Mouse (Mus musculus) hindbrain, embryonic 11.5 days (tissue): ENCODE measurements around the gene Lyg2. TPM values are rescaled to one million over a fixed set of nuclear protein-coding genes. Genes with fewer than 3 reads are reported as not detected.

Experiments
- ATAC-seq: fragments of 200-750 bp; cut with Nextera tagmentation; 2 replicates; pipeline ENCODE4 v1.8.0; 2017; ENCODE audit warnings: mild to moderate bottlenecking, moderate TSS enrichment, moderate library complexity; ENCODE audit not compliant: low FRiP score
- DNase-seq: peaks from one replicate; pipeline ENCODE4 v3.0.0-alpha.2; 2015; ENCODE audit warnings: low spot score
- H3K27ac ChIP-seq: fragments of 300-500 bp; sonication (generic); 2 replicates; pipeline ENCODE4 v1.5.1; 2014; ENCODE audit warnings: mild to moderate bottlenecking, low read depth, low read length
- H3K27me3 ChIP-seq: fragments of 300-500 bp; sonication (generic); 2 replicates; pipeline ENCODE4 v1.6.1; 2014; ENCODE audit warnings: mild to moderate bottlenecking, low read length, moderate library complexity, mixed read lengths; ENCODE audit not compliant: control insufficient read depth, insufficient read depth
- H3K36me3 ChIP-seq: fragments of 300-500 bp; sonication (generic); 2 replicates; pipeline ENCODE4 v1.6.1; 2014; ENCODE audit warnings: mild to moderate bottlenecking, low read length, moderate library complexity, mixed read lengths; ENCODE audit not compliant: control insufficient read depth, insufficient read depth
- H3K4me1 ChIP-seq: fragments of 300-500 bp; sonication (generic); replicated peaks from 2 replicates; pipeline ENCODE4 v1.6.1; 2014; ENCODE audit warnings: low read length, mixed read lengths; ENCODE audit not compliant: control insufficient read depth, insufficient read depth
- H3K4me2 ChIP-seq: fragments of 300-500 bp; sonication (generic); replicated peaks from 2 replicates; pipeline ENCODE4 v1.6.1; 2014; ENCODE audit warnings: mild to moderate bottlenecking, low read depth, low read length
- H3K4me3 ChIP-seq: fragments of 300-500 bp; sonication (generic); 2 replicates; pipeline ENCODE4 v1.5.1; 2014; ENCODE audit warnings: low read depth, low read length
- H3K9ac ChIP-seq: fragments of 300-500 bp; sonication (generic); 2 replicates; pipeline ENCODE4 v1.6.1; 2014; ENCODE audit warnings: low read depth, low read length
- H3K9me3 ChIP-seq: fragments of 300-500 bp; sonication (generic); 2 replicates; pipeline ENCODE4 v1.6.1; 2016; ENCODE audit warnings: low read length; ENCODE audit not compliant: control insufficient read depth
- WGBS: fragments of 180-500 bp; shearing (Covaris S2); extraction: QIAGEN DNeasy Blood & Tissue Kit; methylation state at CpG from one replicate; pipeline ENCODE4 v1.1.7; 2014; 5-methylcytosine and 5-hydroxymethylcytosine counted together
- polyA plus RNA-seq: library from polyadenylated mRNA; unstranded; fragments of >200 nt; fragmentation: Nextera tagmentation; extraction: Ambion mirVana; gene quantifications from 2 replicates; pipeline ENCODE4 v1.2.1, GENCODE M21; 2014

Gene Lyg2
- polyA plus RNA-seq, 1 experiment from 2014 or later = not detected

DNA sequence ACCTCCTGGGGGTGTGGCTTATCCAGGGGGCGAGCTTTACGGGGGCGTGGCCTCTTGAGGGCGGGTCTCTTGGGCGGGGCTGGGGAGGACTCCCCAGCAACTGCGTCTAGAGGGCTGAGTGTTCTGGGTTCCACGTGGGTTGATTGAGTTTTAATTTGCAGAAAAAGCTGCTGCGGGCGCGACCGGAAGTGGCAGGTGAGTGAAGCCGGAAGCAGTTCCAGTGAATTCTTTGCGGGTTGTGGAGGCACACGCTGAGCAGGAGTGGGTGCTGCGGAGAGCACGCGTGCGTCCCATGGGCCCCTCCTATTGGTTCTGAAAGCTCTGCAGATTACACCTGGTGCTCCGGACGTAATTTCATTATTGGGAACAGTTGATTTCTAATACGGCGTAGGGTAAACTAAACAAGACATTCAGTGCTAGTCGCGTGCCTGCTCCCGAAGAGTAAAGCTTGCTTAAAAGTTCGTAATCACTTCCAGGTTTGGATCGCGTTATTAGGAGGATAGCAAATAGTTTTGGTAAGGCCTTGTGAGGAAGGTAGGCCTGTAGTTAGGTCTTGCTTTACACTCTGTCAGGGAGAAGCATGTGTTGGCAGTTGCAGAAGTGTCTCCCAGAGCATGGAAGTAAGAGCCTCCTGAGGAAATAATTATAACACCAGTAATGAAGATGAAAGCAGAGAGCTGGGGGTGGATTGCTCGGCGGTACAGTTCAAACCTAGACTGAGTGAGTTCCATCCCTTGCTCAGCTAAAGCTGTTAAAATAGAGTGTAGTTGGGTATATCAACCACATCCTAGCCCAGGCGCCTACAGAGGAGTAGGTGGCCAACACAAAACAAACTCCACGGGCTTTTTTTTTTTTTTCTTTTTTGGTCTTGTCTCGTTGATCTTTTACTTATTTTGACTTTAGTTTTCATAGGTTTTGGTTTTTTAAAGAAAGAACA is 43.9 kb downstream of the Lyg2 start:
- peak overlapping the region; percentile 1; the same call in 1 of the 2 replicates for H3K27ac ChIP-seq
- peak; percentile 78 for DNase-seq
- H3K4me1 ChIP-seq = 0 out of 2 replicates have a peak, but pooled peaks cover 2% of the 10 kb centered on the region
- no peaks in the 10 kb centered on the region for H3K9me3 ChIP-seq
- WGBS = 9% methylated on average over 33 of the region's 33 CpGs
- peak overlapping the region; percentile 49 for H3K9ac ChIP-seq
- H3K4me2 ChIP-seq = peak overlapping the region; percentile 68
- peak; percentile 84 for ATAC-seq
- peaks cover 11% of the 10 kb centered on the region for H3K36me3 ChIP-seq
- peak overlapping the region; percentile 49 for H3K4me3 ChIP-seq
- H3K27me3 ChIP-seq = no peaks in the 10 kb centered on the region

- DNase-seq = no peak
These were observed 44.6 kb downstream of the Lyg2 start, which contains the start of gene Lipt1 for GRCm38 (mm10) chr1:37871704-37872103. Gene Lipt1 (plus strand): TSS chr1:37871738.

DNA sequence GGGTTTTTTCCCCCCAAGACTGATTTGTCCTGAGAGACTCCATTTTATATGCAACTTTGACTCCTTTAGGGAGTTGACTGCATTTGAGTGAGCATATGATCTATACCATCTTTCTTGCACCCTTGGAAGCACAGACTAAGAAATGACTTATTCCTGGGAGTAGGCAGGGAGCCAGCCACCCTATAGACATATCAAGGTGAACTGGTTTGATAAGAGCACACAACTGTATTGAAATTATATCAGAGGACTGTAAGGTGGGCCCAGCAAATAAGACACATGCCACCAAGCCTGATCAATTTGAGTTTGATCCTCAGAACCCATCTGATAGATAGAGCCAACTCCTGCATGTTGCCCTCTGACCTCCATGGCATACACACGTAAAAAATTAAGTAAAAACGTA is 46.9 kb downstream of the Lyg2 start:
- Histone ChIP-seq H3K27ac (no peak overlapping the region), H3K4me3 (no peak overlapping the region), H3K4me2 (no peak overlapping the region), H3K27me3 (no peaks in the 10 kb centered on the region), H3K4me1 (0 out of 2 replicates have a peak, but pooled peaks cover 2% of the 10 kb centered on the region), H3K9me3 (no peaks in the 10 kb centered on the region), H3K9ac (no peak overlapping the region), H3K36me3 (no peaks in the 10 kb centered on the region)
- WGBS = 61% methylated on average over 2 of the region's 2 CpGs
- ATAC-seq (no peak), DNase-seq (no peak)

More at GRCm38 (mm10) chr1:37871704-37872103, 44.6 kb downstream of the Lyg2 start, which contains the start of gene Lipt1:
- peak; percentile 67 for ATAC-seq
- H3K36me3 ChIP-seq = peaks cover 11% of the 10 kb centered on the region
- H3K9me3 ChIP-seq = no peaks in the 10 kb centered on the region
- H3K4me3 ChIP-seq = peak within 1 kb of the TSS; percentile 49
- no peaks in the 10 kb centered on the region for H3K27me3 ChIP-seq
- H3K9ac ChIP-seq = peak within 1 kb of the TSS; percentile 49
- H3K4me1 ChIP-seq = 0 out of 2 replicates have a peak, but pooled peaks cover 2% of the 10 kb centered on the region
- WGBS = 11% methylated on average over 7 of the region's 7 CpGs
- H3K4me2 ChIP-seq = peak within 1 kb of the TSS; percentile 68
- H3K27ac ChIP-seq = peak within 1 kb of the TSS; percentile 1; the same call in 1 of the 2 replicates

GRCm38 (mm10) chr1:37868640-37869039 is 47.7 kb downstream of the Lyg2 start:
- H3K4me2 ChIP-seq = no peak overlapping the region
- H3K4me1 ChIP-seq = 0 out of 2 replicates have a peak, but pooled peaks cover 2% of the 10 kb centered on the region
- 63% methylated on average over 10 of the region's 10 CpGs for WGBS
- H3K27me3 ChIP-seq = no peaks in the 10 kb centered on the region
- H3K27ac ChIP-seq = no peak overlapping the region
- DNase-seq (no peak), ATAC-seq (no peak)
- H3K9ac ChIP-seq = no peak overlapping the region
- no peaks in the 10 kb centered on the region for H3K36me3 ChIP-seq
- H3K4me3 ChIP-seq = no peak overlapping the region
- H3K9me3 ChIP-seq = no peaks in the 10 kb centered on the region

DNA sequence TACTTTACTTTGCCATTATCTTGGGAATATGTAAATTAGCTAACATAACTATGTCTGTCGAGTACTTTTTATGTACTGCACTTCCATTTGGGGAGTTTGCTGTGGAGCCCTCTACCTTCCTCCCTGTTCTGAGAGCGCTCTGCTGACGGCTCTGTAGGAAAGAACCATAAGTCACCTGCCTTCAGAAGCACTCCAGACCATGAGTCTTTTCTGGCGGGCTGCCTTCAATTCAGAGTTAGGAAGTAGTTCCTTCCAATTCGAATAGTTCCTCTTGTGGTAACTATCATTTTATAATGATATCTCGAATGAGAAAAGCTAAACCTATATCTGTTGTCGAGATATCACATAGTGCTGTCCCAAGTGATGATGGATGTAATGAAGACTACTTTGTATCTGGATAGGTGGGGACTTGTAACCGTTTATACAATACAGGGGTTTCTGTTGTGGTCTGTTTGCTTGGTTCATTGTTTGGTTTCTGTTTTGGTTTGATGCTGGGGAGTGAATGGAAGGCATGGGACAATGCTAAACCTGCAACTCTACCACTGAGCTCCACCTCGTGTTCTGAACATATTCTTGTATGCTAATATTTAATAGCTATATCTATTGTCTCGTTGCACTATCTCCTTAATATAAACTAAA is 48.5 kb downstream of the Lyg2 start:
- DNase-seq (no peak), ATAC-seq (no peak)
- H3K9ac ChIP-seq = no peak overlapping the region
- no peaks in the 10 kb centered on the region for H3K9me3 ChIP-seq
- 66% methylated on average over 10 of the region's 10 CpGs for WGBS
- no peak overlapping the region for H3K4me3 ChIP-seq
- H3K36me3 ChIP-seq = no peaks in the 10 kb centered on the region
- no peaks in the 10 kb centered on the region for H3K27me3 ChIP-seq
- H3K4me2 ChIP-seq = no peak overlapping the region
- H3K27ac ChIP-seq = no peak overlapping the region
- H3K4me1 ChIP-seq = 0 out of 2 replicates have a peak, but pooled peaks cover 2% of the 10 kb centered on the region

GRCm38 (mm10) chr1:37867056-37867455 is 49.2 kb downstream of the Lyg2 start:
- no peak for ATAC-seq
- H3K9ac ChIP-seq = no peak overlapping the region
- no peaks in the 10 kb centered on the region for H3K9me3 ChIP-seq
- H3K4me3 ChIP-seq = no peak overlapping the region
- WGBS = 74% methylated on average over 1 of the region's 1 CpGs
- no peaks in the 10 kb centered on the region for H3K27me3 ChIP-seq
- no peak overlapping the region for H3K4me2 ChIP-seq
- H3K4me1 ChIP-seq = no peaks in the 10 kb centered on the region
- no peak overlapping the region for H3K27ac ChIP-seq
- no peaks in the 10 kb centered on the region for H3K36me3 ChIP-seq
- peak; percentile 63 for DNase-seq

GRCm38 (mm10) chr1:37866286-37866685 is 50.0 kb downstream of the Lyg2 start, which contains the start of gene Tsga10:
Gene Tsga10 (minus strand): TSS chr1:37866429.
- Histone ChIP-seq H3K4me3 (peak within 1 kb of the TSS; percentile 45), H3K9ac (peak within 1 kb of the TSS; percentile 66), H3K27me3 (no peaks in the 10 kb centered on the region), H3K9me3 (no peaks in the 10 kb centered on the region), H3K4me1 (no peaks in the 10 kb centered on the region), H3K36me3 (no peaks in the 10 kb centered on the region), H3K4me2 (peak within 1 kb of the TSS; percentile 65), H3K27ac (peak within 1 kb of the TSS; percentile 78)
- no peak for ATAC-seq
- 84% methylated on average over 6 of the region's 6 CpGs for WGBS
- no peak for DNase-seq

GRCm38 (mm10) chr1:37865401-37866215 is 50.7 kb downstream of the Lyg2 start:
- 13% methylated on average over 23 of the region's 23 CpGs for WGBS
- H3K4me3 ChIP-seq = peak overlapping the region; percentile 45
- H3K36me3 ChIP-seq = no peaks in the 10 kb centered on the region
- DNase-seq = no peak
- ATAC-seq = no peak
- H3K27me3 ChIP-seq = no peaks in the 10 kb centered on the region
- H3K4me2 ChIP-seq = peak overlapping the region; percentile 65
- H3K9ac ChIP-seq = peak overlapping the region; percentile 66
- H3K27ac ChIP-seq = peak overlapping the region; percentile 78
- no peaks in the 10 kb centered on the region for H3K9me3 ChIP-seq
- H3K4me1 ChIP-seq = no peaks in the 10 kb centered on the region
